Mouse (Mus musculus) lung, adult 2 months (tissue): ENCODE data around the gene Robo2.

Experiments used
- CTCF ChIP-seq: fragments of 200-500 bp; IDR thresholded peaks from 2 replicates; pipeline ENCODE4 v1.5.1; 2011; ENCODE audit warnings: mild to moderate bottlenecking, low read length, control low read depth; ENCODE audit not compliant: insufficient read depth
- POLR2A ChIP-seq: fragments of 200-500 bp; IDR thresholded peaks from 2 replicates; pipeline ENCODE4 v1.6.1; 2011; ENCODE audit warnings: low read depth, mild to moderate bottlenecking, control low read depth, low read length, borderline replicate concordance; ENCODE audit errors: extremely low read depth

DNA sequence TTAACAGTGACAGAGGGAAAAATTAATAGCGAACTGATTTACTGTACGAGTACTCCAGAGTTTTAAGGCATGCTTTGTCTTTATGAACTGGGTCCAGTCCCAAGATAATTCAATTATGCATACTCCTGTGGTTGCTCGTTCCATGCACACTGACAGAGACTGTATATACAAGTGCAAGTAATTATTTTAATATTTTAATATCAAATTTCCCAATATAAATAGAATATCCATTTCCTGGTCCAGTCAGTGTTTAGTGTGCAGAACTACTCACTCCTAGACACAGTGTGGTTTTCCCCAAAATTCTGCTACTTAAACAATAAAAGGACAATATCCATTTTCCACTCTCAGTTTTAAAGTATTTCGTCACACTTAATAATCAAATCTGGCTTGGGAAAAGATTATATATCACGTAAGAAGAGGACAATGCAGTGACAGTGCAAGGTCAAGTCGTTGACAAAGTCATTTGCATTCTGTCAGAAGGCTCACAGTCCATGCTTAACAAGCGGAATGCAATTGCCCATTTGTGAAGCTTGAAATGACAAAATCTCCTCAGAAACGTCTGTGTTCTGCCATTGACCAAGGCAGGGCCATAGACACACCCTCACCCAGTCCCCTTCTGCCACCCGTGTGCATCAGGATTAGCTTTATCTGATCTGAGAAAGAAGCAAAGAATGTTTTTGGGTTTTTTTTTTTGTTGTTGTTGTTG lies 89.8 kb downstream of the Robo2 start:
- TF ChIP-seq CTCF: no peak
- TF ChIP-seq POLR2A: no peak
